Mouse (Mus musculus): ENCODE results near the gene Trmt44. TPM values are rescaled to one million over a fixed set of nuclear protein-coding genes. Genes with fewer than 3 reads are reported as not detected.

The Trmt44 gene
- total and polyA plus RNA-seq, 3 experiments: 5.9 to 18.0 (median 14.7) TPM

DNA sequence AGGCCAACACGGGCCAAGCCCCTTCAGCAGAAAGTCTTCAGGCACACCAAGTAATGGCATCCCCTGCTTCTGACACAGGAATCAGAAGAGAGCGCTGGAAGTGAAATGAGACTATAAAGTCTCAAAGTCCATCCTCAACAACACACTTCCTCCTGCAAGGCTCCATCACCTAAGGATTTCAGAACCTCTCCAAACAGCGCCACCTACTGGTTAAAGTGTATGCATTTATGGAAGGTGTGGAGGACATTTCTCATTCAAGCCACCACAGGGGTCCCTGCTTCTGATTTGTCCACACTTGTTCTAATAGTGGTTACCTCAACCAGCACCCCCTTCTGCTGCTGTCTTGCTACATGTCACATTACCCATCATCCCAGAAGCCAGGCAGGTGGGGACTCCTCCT lies 38.6 kb downstream of the Trmt44 start:
- H3K4me3 ChIP-seq (ENCODE audit: low read depth, low read length): no peak overlapping the region
- TF ChIP-seq CTCF (IDR thresholded peaks at IDR 0.05; ENCODE audit: low read depth, low read length): peak; percentile 39; the same call in 1 of the 2 replicates
- TF ChIP-seq POLR2AphosphoS5 (IDR thresholded peaks at IDR 0.05; ENCODE audit: insufficient replicate concordance, low read depth, low read length): no peak
- no peaks in the 10 kb centered on the region for H3K36me3 ChIP-seq (replicated peaks)
- DNase-seq (ENCODE audit: low spot score) (no peak), ATAC-seq (ENCODE audit: extremely low read depth, insufficient number of reproducible peaks, low FRiP score, poor library complexity, severe bottlenecking) (no peak)
- H3K9me3 ChIP-seq (replicated peaks): no peaks in the 10 kb centered on the region
- peaks cover 16% of the 10 kb centered on the region for H3K4me1 ChIP-seq (ENCODE audit: insufficient read depth, low read depth, low read length)
- H3K27me3 ChIP-seq (ENCODE audit: insufficient read depth, low read length): peaks cover 5% of the 10 kb centered on the region; the same call in 1 of the 2 replicates

DNA sequence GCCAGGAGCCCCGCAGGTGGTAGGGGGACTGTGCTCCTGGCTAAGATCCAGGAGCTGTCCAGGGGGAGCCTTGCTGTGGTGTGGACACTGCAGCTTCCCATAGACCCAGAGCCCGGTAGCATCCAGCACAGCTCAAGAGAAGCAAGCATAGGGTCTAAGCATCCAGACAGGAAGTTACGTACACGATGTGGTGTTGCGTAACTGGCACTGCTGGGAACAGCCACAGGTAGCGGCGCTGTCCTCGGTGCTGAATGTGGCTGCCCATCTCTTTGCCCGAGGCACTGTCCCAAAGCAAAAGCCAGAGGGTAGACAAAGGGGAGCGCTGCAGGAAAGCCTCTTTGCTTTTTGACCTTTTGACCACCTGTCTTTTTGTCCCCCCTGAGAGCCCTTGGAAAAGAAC lies 43.3 kb downstream of the Trmt44 start:
- no peak for TF ChIP-seq POLR2AphosphoS5 (IDR thresholded peaks at IDR 0.05; ENCODE audit: insufficient replicate concordance, low read depth, low read length)
- no peak for TF ChIP-seq GATA2 (IDR thresholded peaks at IDR 0.05; ENCODE audit: borderline replicate concordance, low read depth, low read length)
- no peak for TF ChIP-seq TAL1 (conservative IDR thresholded peaks at IDR 0.05; ENCODE audit: low read depth, low read length)
- Histone ChIP-seq H3K4me1 (ENCODE audit: insufficient read depth, low read depth, low read length) (peaks cover 16% of the 10 kb centered on the region), H3K9me3 (replicated peaks) (no peaks in the 10 kb centered on the region), H3K27me3 (ENCODE audit: insufficient read depth, low read length) (peaks cover 12% of the 10 kb centered on the region; the same call in 1 of the 2 replicates), H3K36me3 (replicated peaks) (peaks cover 14% of the 10 kb centered on the region), H3K4me3 (ENCODE audit: low read depth, low read length) (no peak overlapping the region)
- peak; percentile 31 for DNase-seq (ENCODE audit: low spot score)
- ATAC-seq (ENCODE audit: extremely low read depth, insufficient number of reproducible peaks, low FRiP score, poor library complexity, severe bottlenecking): peak; percentile 8; the same call in 1 of the 2 replicates

GRCm38 (mm10) chr5:35530442-35530841 lies 44.4 kb downstream of the Trmt44 start:
- DNase-seq (ENCODE audit: low spot score): peak; percentile 69
- TF ChIP-seq POLR2AphosphoS5 (IDR thresholded peaks at IDR 0.05; ENCODE audit: insufficient replicate concordance, low read depth, low read length): no peak
- peak; percentile 82 for TF ChIP-seq CTCF (IDR thresholded peaks at IDR 0.05; ENCODE audit: low read depth, low read length)
- TF ChIP-seq GATA2 (IDR thresholded peaks at IDR 0.05; ENCODE audit: borderline replicate concordance, low read depth, low read length): no peak
- no peak for TF ChIP-seq TAL1 (conservative IDR thresholded peaks at IDR 0.05; ENCODE audit: low read depth, low read length)

GRCm38 (mm10) chr5:35525469-35526123 lies 49.3 kb downstream of the Trmt44 start, which contains the start of gene Cpz:
TSS of gene Cpz (minus strand) at chr5:35525698.
- Histone ChIP-seq H3K27me3 (ENCODE audit: insufficient read depth, low read length) (peaks cover 51% of the 10 kb centered on the region), H3K4me3 (ENCODE audit: low read depth, low read length) (no peak within 1 kb of the TSS), H3K36me3 (replicated peaks) (peaks cover 14% of the 10 kb centered on the region), H3K4me1 (ENCODE audit: insufficient read depth, low read depth, low read length) (peaks cover 10% of the 10 kb centered on the region), H3K9me3 (replicated peaks) (no peaks in the 10 kb centered on the region)
- DNase-seq (ENCODE audit: low spot score): no peak
- no peak; the same call in 1 of the 2 replicates for ATAC-seq (ENCODE audit: extremely low read depth, insufficient number of reproducible peaks, low FRiP score, poor library complexity, severe bottlenecking)
- no peak for TF ChIP-seq TAL1 (conservative IDR thresholded peaks at IDR 0.05; ENCODE audit: low read depth, low read length)
- TF ChIP-seq GATA1 (IDR thresholded peaks at IDR 0.05; ENCODE audit: borderline replicate concordance, low read length): no peak
- TF ChIP-seq GATA2 (IDR thresholded peaks at IDR 0.05; ENCODE audit: borderline replicate concordance, low read depth, low read length): no peak
- TF ChIP-seq POLR2AphosphoS5 (IDR thresholded peaks at IDR 0.05; ENCODE audit: insufficient replicate concordance, low read depth, low read length): no peak
- TF ChIP-seq CTCF (IDR thresholded peaks at IDR 0.05; ENCODE audit: low read depth, low read length): no peak

More at GRCm38 (mm10) chr5:35530442-35530841, 44.4 kb downstream of the Trmt44 start:
- Histone ChIP-seq H3K4me1 (ENCODE audit: insufficient read depth, low read depth, low read length) (peaks cover 12% of the 10 kb centered on the region), H3K9me3 (replicated peaks) (no peaks in the 10 kb centered on the region), H3K27me3 (ENCODE audit: insufficient read depth, low read length) (peaks cover 24% of the 10 kb centered on the region), H3K4me3 (ENCODE audit: low read depth, low read length) (no peak overlapping the region), H3K36me3 (replicated peaks) (peaks cover 14% of the 10 kb centered on the region)
- ATAC-seq (ENCODE audit: extremely low read depth, insufficient number of reproducible peaks, low FRiP score, poor library complexity, severe bottlenecking): peak; percentile 41

DNA sequence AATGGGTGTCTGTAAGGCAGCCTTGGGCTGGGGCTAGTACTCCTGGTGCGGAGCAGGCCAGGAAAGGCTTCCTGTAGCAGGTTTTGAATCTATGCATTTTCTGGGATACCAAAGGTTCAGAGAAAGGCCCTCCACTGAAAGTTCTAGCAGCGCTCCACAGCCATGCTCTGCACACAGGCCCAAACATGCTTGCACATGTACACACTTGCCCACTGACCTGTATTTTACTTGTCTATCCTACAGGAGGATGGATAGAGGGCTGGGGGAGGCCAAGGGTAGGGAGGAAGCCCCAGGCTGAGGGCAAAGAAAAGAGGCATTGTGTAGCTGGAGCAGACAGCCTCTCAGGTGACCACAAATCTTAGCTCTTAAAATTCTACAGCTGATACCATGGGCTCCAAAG lies 50.5 kb downstream of the Trmt44 start:
- no peak for ATAC-seq (ENCODE audit: extremely low read depth, insufficient number of reproducible peaks, low FRiP score, poor library complexity, severe bottlenecking)

GRCm38 (mm10) chr5:35523735-35524134 lies 51.1 kb downstream of the Trmt44 start:
- no peak overlapping the region for H3K4me3 ChIP-seq (ENCODE audit: low read depth, low read length)
- DNase-seq (ENCODE audit: low spot score) (peak; percentile 32), ATAC-seq (ENCODE audit: extremely low read depth, insufficient number of reproducible peaks, low FRiP score, poor library complexity, severe bottlenecking) (peak; percentile 25; the same call in 1 of the 2 replicates)
- H3K9me3 ChIP-seq (replicated peaks): no peaks in the 10 kb centered on the region
- peaks cover 49% of the 10 kb centered on the region for H3K27me3 ChIP-seq (ENCODE audit: insufficient read depth, low read length)
- peaks cover 6% of the 10 kb centered on the region for H3K36me3 ChIP-seq (replicated peaks)
- peaks cover 3% of the 10 kb centered on the region for H3K4me1 ChIP-seq (ENCODE audit: insufficient read depth, low read depth, low read length)
- no peak for TF ChIP-seq POLR2AphosphoS5 (IDR thresholded peaks at IDR 0.05; ENCODE audit: insufficient replicate concordance, low read depth, low read length)
- TF ChIP-seq CTCF (IDR thresholded peaks at IDR 0.05; ENCODE audit: low read depth, low read length): peak; percentile 52

More for the DNA sequence above, 50.5 kb downstream of the Trmt44 start:
- H3K9me3 ChIP-seq (replicated peaks): no peaks in the 10 kb centered on the region
- no peak for DNase-seq (ENCODE audit: low spot score)
- peaks cover 51% of the 10 kb centered on the region for H3K27me3 ChIP-seq (ENCODE audit: insufficient read depth, low read length)
- H3K36me3 ChIP-seq (replicated peaks): peaks cover 11% of the 10 kb centered on the region
- TF ChIP-seq POLR2AphosphoS5 (IDR thresholded peaks at IDR 0.05; ENCODE audit: insufficient replicate concordance, low read depth, low read length) (no peak), GATA2 (IDR thresholded peaks at IDR 0.05; ENCODE audit: borderline replicate concordance, low read depth, low read length) (no peak), TAL1 (conservative IDR thresholded peaks at IDR 0.05; ENCODE audit: low read depth, low read length) (no peak), CTCF (IDR thresholded peaks at IDR 0.05; ENCODE audit: low read depth, low read length) (no peak), GATA1 (IDR thresholded peaks at IDR 0.05; ENCODE audit: borderline replicate concordance, low read length) (no peak)
- H3K4me1 ChIP-seq (ENCODE audit: insufficient read depth, low read depth, low read length): peaks cover 5% of the 10 kb centered on the region
- no peak overlapping the region for H3K4me3 ChIP-seq (ENCODE audit: low read depth, low read length)
